ENCODE assay signal across 8 mouse cellular contexts in the genomic region with DNA sequence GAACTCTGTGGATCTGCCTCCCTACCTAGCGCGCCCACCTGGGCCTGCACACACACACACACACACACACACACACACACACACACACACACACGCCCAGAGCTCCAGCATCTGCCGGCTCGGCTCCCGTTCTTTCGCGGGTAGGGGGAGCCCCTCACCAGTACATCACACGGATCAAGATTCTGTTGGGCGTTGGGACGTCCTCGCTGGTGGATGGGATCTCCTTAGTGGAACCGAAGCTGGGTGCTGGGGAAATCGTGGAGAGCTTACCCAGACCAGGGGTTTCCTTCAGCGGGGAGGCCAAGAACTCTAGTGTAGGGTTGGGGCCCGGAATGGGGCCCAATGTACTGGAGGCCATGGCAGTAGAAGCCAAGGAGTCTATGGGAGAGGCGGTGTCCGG. TPM values are rescaled to one million over a fixed set of nuclear protein-coding genes. Genes with fewer than 3 reads are reported as not detected.
DNase-seq lines count a peak whose midpoint lies in the region; ATAC-seq lines count a peak whose summit lies in the region.
"Had no signal": no experiment of that assay in that cellular context is flagged by ENCODE, and none has a peak within 500 bp of the region (broad histone marks: within the 10 kb centered on the region; RNA-seq: fewer than 3 reads in every experiment).

No protein-coding gene starts in this region.

- peak overlapping the region; percentile 51 for H3K4me2 ChIP-seq in lung, embryonic 15.5 days
- H3K4me2 ChIP-seq in embryonic facial prominence, embryonic 12.5 days (replicated peaks): peak overlapping the region; percentile 40
- peak overlapping the region; percentile 66 for H3K4me2 ChIP-seq in intestine, embryonic 15.5 days (replicated peaks)
- H3K4me2 ChIP-seq in neural tube, embryonic 15.5 days: peak overlapping the region; percentile 59

- no peaks in the 10 kb centered on the region for H3K9me3 ChIP-seq in lung, embryonic 15.5 days
- no peaks in the 10 kb centered on the region for H3K9me3 ChIP-seq in embryonic facial prominence, embryonic 12.5 days
- no peaks in the 10 kb centered on the region for H3K9me3 ChIP-seq in intestine, embryonic 15.5 days
- H3K9me3 ChIP-seq in neural tube, embryonic 15.5 days (replicated peaks): no peaks in the 10 kb centered on the region

- under 1% methylated on average over 18 of the region's 18 CpGs for WGBS in lung, embryonic 15.5 days
- 3% methylated on average over 18 of the region's 18 CpGs for WGBS in embryonic facial prominence, embryonic 12.5 days
- 2% methylated on average over 18 of the region's 18 CpGs for WGBS in intestine, embryonic 15.5 days
- WGBS in neural tube, embryonic 15.5 days: under 1% methylated on average over 18 of the region's 18 CpGs

- peak overlapping the region; percentile 30 for H3K4me3 ChIP-seq in lung, embryonic 15.5 days
- H3K4me3 ChIP-seq in embryonic facial prominence, embryonic 12.5 days: peak overlapping the region; percentile 25
- H3K4me3 ChIP-seq in intestine, embryonic 15.5 days (replicated peaks): peak overlapping the region; percentile 29
- peak overlapping the region; percentile 32 for H3K4me3 ChIP-seq in neural tube, embryonic 15.5 days (replicated peaks)

- ATAC-seq in lung, embryonic 15.5 days (ENCODE audit: borderline replicate concordance, extremely low read depth, low FRiP score, low TSS enrichment): 0 out of 2 replicates have a peak, but pooled peaks have one; percentile 6
- ATAC-seq in embryonic facial prominence, embryonic 12.5 days (ENCODE audit: insufficient number of reproducible peaks, insufficient read depth, low FRiP score, low TSS enrichment): no peak
- no peak for ATAC-seq in intestine, embryonic 15.5 days
- 0 out of 2 replicates have a peak, but pooled peaks have one; percentile 16 for ATAC-seq in neural tube, embryonic 15.5 days (ENCODE audit: low FRiP score)

- no peak for DNase-seq in lung, postnatal 36 days
- no peak for DNase-seq in adrenal gland, postnatal 4 days (ENCODE audit: low spot score in 2 of 2)
- no peak for DNase-seq in adrenal gland, adult 2 months

- H3K27ac ChIP-seq in lung, embryonic 15.5 days: no peak overlapping the region
- H3K27ac ChIP-seq in embryonic facial prominence, embryonic 12.5 days: no peak overlapping the region
- no peak overlapping the region for H3K27ac ChIP-seq in intestine, embryonic 15.5 days
- H3K27ac ChIP-seq in neural tube, embryonic 15.5 days (replicated peaks): no peak overlapping the region

- H3K27me3 ChIP-seq in lung, embryonic 15.5 days: peaks cover 76% of the 10 kb centered on the region
- H3K27me3 ChIP-seq in embryonic facial prominence, embryonic 12.5 days: peaks cover 81% of the 10 kb centered on the region
- peaks cover 62% of the 10 kb centered on the region for H3K27me3 ChIP-seq in intestine, embryonic 15.5 days (replicated peaks)
- H3K27me3 ChIP-seq in neural tube, embryonic 15.5 days (replicated peaks): peaks cover 36% of the 10 kb centered on the region

- peaks cover 8% of the 10 kb centered on the region; the same call in 1 of the 2 replicates for H3K4me1 ChIP-seq in lung, embryonic 15.5 days
- H3K4me1 ChIP-seq in embryonic facial prominence, embryonic 12.5 days: peaks cover 8% of the 10 kb centered on the region
- H3K4me1 ChIP-seq in intestine, embryonic 15.5 days (replicated peaks): peaks cover 17% of the 10 kb centered on the region
- H3K4me1 ChIP-seq in neural tube, embryonic 15.5 days: peaks cover 26% of the 10 kb centered on the region

- no peaks in the 10 kb centered on the region for H3K36me3 ChIP-seq in lung, embryonic 15.5 days
- H3K36me3 ChIP-seq in embryonic facial prominence, embryonic 12.5 days: no peaks in the 10 kb centered on the region
- H3K36me3 ChIP-seq in intestine, embryonic 15.5 days: no peaks in the 10 kb centered on the region
- H3K36me3 ChIP-seq in neural tube, embryonic 15.5 days: no peaks in the 10 kb centered on the region

- H3K9ac ChIP-seq in lung, embryonic 15.5 days: 0 out of 2 replicates have a peak overlapping the region, but pooled peaks have one; percentile 11
- no peak overlapping the region for H3K9ac ChIP-seq in embryonic facial prominence, embryonic 12.5 days
- H3K9ac ChIP-seq in intestine, embryonic 15.5 days: 0 out of 2 replicates have a peak overlapping the region, but pooled peaks have one; percentile 21
- 0 out of 2 replicates have a peak overlapping the region, but pooled peaks have one; percentile 34 for H3K9ac ChIP-seq in neural tube, embryonic 15.5 days (replicated peaks)

RNA-seq across cellular contexts. Expression of gene Selenov, which starts 0.8 kb away (rescaled TPM):
- not detected in 2 replicates for polyA plus RNA-seq in lung, embryonic 15.5 days (2015; fragmentation: Nextera tagmentation; extraction: Ambion mirVana)
- not detected in 2 replicates for polyA plus RNA-seq in embryonic facial prominence, embryonic 12.5 days (2016; fragmentation: Nextera tagmentation; extraction: Ambion mirVana)
- polyA plus RNA-seq in intestine, embryonic 15.5 days (2015; fragmentation: Nextera tagmentation; extraction: Ambion mirVana): 0.18 TPM in 1 of 2 replicates, not detected in the other
- polyA plus RNA-seq in neural tube, embryonic 15.5 days (2015; fragmentation: Nextera tagmentation; extraction: Ambion mirVana): 1.8 and 2.4 TPM in 2 replicates
- under 1 TPM; 0.87 TPM for total RNA-seq in adrenal gland, postnatal 4 days (2021)
- not detected for total RNA-seq in adrenal gland, adult 2 months (2021)
- 0.19 TPM in 1 of 2 replicates, not detected in the other for polyA plus RNA-seq in adrenal gland, adult 2 months (2012; rRNA removed)
- total RNA-seq: liver, adult 2 months had no signal
- polyA plus RNA-seq: liver, adult 2 months had no signal

RNA-seq across cellular contexts. Expression of gene Dll3, which starts 11.9 kb away (rescaled TPM):
- 0.75 and 0.94 TPM in 2 replicates for polyA plus RNA-seq in lung, embryonic 15.5 days (2015; fragmentation: Nextera tagmentation; extraction: Ambion mirVana)
- polyA plus RNA-seq in embryonic facial prominence, embryonic 12.5 days (2016; fragmentation: Nextera tagmentation; extraction: Ambion mirVana): 3.5 and 3.7 TPM in 2 replicates
- polyA plus RNA-seq in intestine, embryonic 15.5 days (2015; fragmentation: Nextera tagmentation; extraction: Ambion mirVana): 5.7 and 6.0 TPM in 2 replicates
- 18.6 and 19.8 TPM in 2 replicates for polyA plus RNA-seq in neural tube, embryonic 15.5 days (2015; fragmentation: Nextera tagmentation; extraction: Ambion mirVana)
- total RNA-seq in adrenal gland, postnatal 4 days (2021): 1 to 10 TPM in 1 of 2 experiments, under 1 TPM in 1; 0.62 to 1.6 TPM
- total RNA-seq in adrenal gland, adult 2 months (2021): under 1 TPM in 1 of 2 experiments, not detected in 1; 0.10 TPM
- 0.16 and 0.29 TPM in 2 replicates for polyA plus RNA-seq in adrenal gland, adult 2 months (2012; rRNA removed)
- total RNA-seq: liver, adult 2 months had no signal
- polyA plus RNA-seq: liver, adult 2 months had no signal

RNA-seq across cellular contexts. Expression of gene Eid2b, which starts 12.6 kb away (rescaled TPM):
- polyA plus RNA-seq in lung, embryonic 15.5 days (2015; fragmentation: Nextera tagmentation; extraction: Ambion mirVana): 11.4 and 11.8 TPM in 2 replicates
- 19.2 and 19.5 TPM in 2 replicates for polyA plus RNA-seq in embryonic facial prominence, embryonic 12.5 days (2016; fragmentation: Nextera tagmentation; extraction: Ambion mirVana)
- 8.1 and 9.4 TPM in 2 replicates for polyA plus RNA-seq in intestine, embryonic 15.5 days (2015; fragmentation: Nextera tagmentation; extraction: Ambion mirVana)
- 33.5 and 37.7 TPM in 2 replicates for polyA plus RNA-seq in neural tube, embryonic 15.5 days (2015; fragmentation: Nextera tagmentation; extraction: Ambion mirVana)
- total RNA-seq in adrenal gland, postnatal 4 days (2021): 10 to 100 TPM; 22.3 to 23.6 TPM
- 10 to 100 TPM in 1 of 2 experiments, 1 to 10 TPM in 1; 9.1 to 17.6 TPM for total RNA-seq in adrenal gland, adult 2 months (2021)
- 44.8 and 49.6 TPM in 2 replicates for polyA plus RNA-seq in adrenal gland, adult 2 months (2012; rRNA removed)

RNA-seq across cellular contexts. Expression of gene Timm50, which starts 21.7 kb away (rescaled TPM):
- polyA plus RNA-seq in lung, embryonic 15.5 days (2015; fragmentation: Nextera tagmentation; extraction: Ambion mirVana): 146 and 147 TPM in 2 replicates
- 162 and 170 TPM in 2 replicates for polyA plus RNA-seq in embryonic facial prominence, embryonic 12.5 days (2016; fragmentation: Nextera tagmentation; extraction: Ambion mirVana)
- 165 and 169 TPM in 2 replicates for polyA plus RNA-seq in intestine, embryonic 15.5 days (2015; fragmentation: Nextera tagmentation; extraction: Ambion mirVana)
- 125 and 136 TPM in 2 replicates for polyA plus RNA-seq in neural tube, embryonic 15.5 days (2015; fragmentation: Nextera tagmentation; extraction: Ambion mirVana)
- 10 to 100 TPM; 84.1 to 85.6 TPM for total RNA-seq in adrenal gland, postnatal 4 days (2021)
- 10 to 100 TPM; 66.6 to 99.9 TPM for total RNA-seq in adrenal gland, adult 2 months (2021)
- polyA plus RNA-seq in adrenal gland, adult 2 months (2012; rRNA removed): 90.5 and 101 TPM in 2 replicates

RNA-seq across cellular contexts. Expression of gene Eid2, which starts 22.5 kb away (rescaled TPM):
- 6.6 and 9.0 TPM in 2 replicates for polyA plus RNA-seq in lung, embryonic 15.5 days (2015; fragmentation: Nextera tagmentation; extraction: Ambion mirVana)
- polyA plus RNA-seq in embryonic facial prominence, embryonic 12.5 days (2016; fragmentation: Nextera tagmentation; extraction: Ambion mirVana): 10.3 and 18.2 TPM in 2 replicates
- polyA plus RNA-seq in intestine, embryonic 15.5 days (2015; fragmentation: Nextera tagmentation; extraction: Ambion mirVana): 4.5 and 7.2 TPM in 2 replicates
- polyA plus RNA-seq in neural tube, embryonic 15.5 days (2015; fragmentation: Nextera tagmentation; extraction: Ambion mirVana): 6.9 and 18.2 TPM in 2 replicates
- 10 to 100 TPM; 32.1 to 33.9 TPM for total RNA-seq in adrenal gland, postnatal 4 days (2021)
- total RNA-seq in adrenal gland, adult 2 months (2021): 10 to 100 TPM; 23.4 to 24.4 TPM
- polyA plus RNA-seq in adrenal gland, adult 2 months (2012; rRNA removed): 30.4 and 36.8 TPM in 2 replicates

Comparison
In these comparisons a context has a peak if more than half of its experiments do, and no peak if none do; other contexts are left out.
1. ATAC-seq: peak in lung, embryonic 15.5 days (single experiment) and neural tube, embryonic 15.5 days (single experiment); none in embryonic facial prominence, embryonic 12.5 days (single experiment) and intestine, embryonic 15.5 days (single experiment).
2. Peak in every context shown above with its lines, with median percentiles within 50 percentile points of each other: H3K4me2 ChIP-seq and H3K4me3 ChIP-seq.